Mouse (Mus musculus) adrenal gland, postnatal 4 days (tissue): Measurements from ENCODE around the gene Slx1b. TPM values are rescaled to one million over a fixed set of nuclear protein-coding genes. Genes with fewer than 3 reads are reported as not detected.
A peak's percentile ranks its signal among the peaks of the same experiment; 100 is the strongest.
"Not testable (repeated sequence)": the region's sequence is repeated elsewhere in the genome, so short reads cannot be mapped to it uniquely, and the experiment has no call there.

ENCODE experiments used
- DNase-seq, 2 experiments: peaks; one replicate each; pipeline ENCODE4 v3.0.0; 2021 to 2022; ENCODE audit warnings: low spot score in 2 of 2, mixed read lengths in 2 of 2
- total RNA-seq, 2 experiments: library from RNA; stranded (reverse); gene quantifications; 2 replicates each; pipeline ENCODE4 v1.2.3; 2021

Slx1b gene
- total RNA-seq, 2 experiments from 2014 or later = 18.4 to 18.9 TPM

GRCm38 (mm10) chr7:126702861-126703756 is 7.5 kb upstream of the Slx1b start:
- DNase-seq = no peak

GRCm38 (mm10) chr7:126702358-126702757 is 6.8 kb upstream of the Slx1b start:
- DNase-seq = no peak

- no peak for DNase-seq
These were observed 6.2 kb upstream of the Slx1b start for GRCm38 (mm10) chr7:126701559-126702357.

- peak; percentile 72 to 85 for DNase-seq
These were observed 5.5 kb upstream of the Slx1b start for GRCm38 (mm10) chr7:126701070-126701469.

GRCm38 (mm10) chr7:126700063-126701015 is 4.8 kb upstream of the Slx1b start:
- DNase-seq = no peak

GRCm38 (mm10) chr7:126697838-126698237 is 2.3 kb upstream of the Slx1b start:
- DNase-seq = no peak

GRCm38 (mm10) chr7:126696886-126697285 is 1.3 kb upstream of the Slx1b start:
- DNase-seq = no peak

- no peak for DNase-seq
These were observed 719 bp upstream of the Slx1b start for GRCm38 (mm10) chr7:126696303-126696702.

- DNase-seq = peak; percentile 43 to 62
These were observed 373 bp downstream of the Slx1b start, which contains the start of gene Bola2 for GRCm38 (mm10) chr7:126695210-126695611. Bola2 (plus strand) TSS chr7:126695401.

GRCm38 (mm10) chr7:126694441-126695051 is 1.0 kb downstream of the Slx1b start:
- no peak for DNase-seq

GRCm38 (mm10) chr7:126693781-126694180 is 1.8 kb downstream of the Slx1b start:
- DNase-seq = no peak

GRCm38 (mm10) chr7:126693256-126693655 is 2.3 kb downstream of the Slx1b start:
- DNase-seq = peak; percentile 57 to 71

- DNase-seq = no peak
These were observed 3.2 kb downstream of the Slx1b start for GRCm38 (mm10) chr7:126692426-126692825.

- DNase-seq = no peak
These were observed 3.9 kb downstream of the Slx1b start for GRCm38 (mm10) chr7:126691676-126692075.

GRCm38 (mm10) chr7:126690737-126691136 is 4.8 kb downstream of the Slx1b start:
- DNase-seq = no peak

- DNase-seq = no peak
These were observed 6.6 kb downstream of the Slx1b start for GRCm38 (mm10) chr7:126689021-126689420.

- DNase-seq = not testable (repeated sequence)
These were observed 7.4 kb downstream of the Slx1b start for GRCm38 (mm10) chr7:126688156-126688555.

- DNase-seq = no peak
These were observed 14.4 kb downstream of the Slx1b start for GRCm38 (mm10) chr7:126681221-126681620.

- DNase-seq = no peak
These were observed 15.9 kb downstream of the Slx1b start for GRCm38 (mm10) chr7:126679683-126680082.
